Mouse (Mus musculus) neural tube, embryonic 11.5 days (tissue): ENCODE results near the gene Klf17. TPM values are rescaled to one million over a fixed set of nuclear protein-coding genes. Genes with fewer than 3 reads are reported as not detected.

Source experiments
- ATAC-seq: fragments of 200-750 bp; cut with Nextera tagmentation; 2 replicates; pipeline ENCODE4 v1.8.0; 2017; ENCODE audit warnings: moderate number of reproducible peaks, mild to moderate bottlenecking, moderate TSS enrichment, moderate library complexity; ENCODE audit not compliant: insufficient read depth, low FRiP score, low TSS enrichment
- DNase-seq: peaks from one replicate; pipeline ENCODE4 v3.0.0-alpha.2; 2015; ENCODE audit warnings: low spot score
- H3K27ac ChIP-seq: fragments of 300-500 bp; sonication (generic); 2 replicates; pipeline ENCODE4 v1.5.1; 2014; ENCODE audit warnings: low read depth, mild to moderate bottlenecking, low read length
- H3K27me3 ChIP-seq: fragments of 300-500 bp; sonication (generic); 2 replicates; pipeline ENCODE4 v1.6.1; 2014; ENCODE audit warnings: mild to moderate bottlenecking, low read length, mixed read lengths; ENCODE audit not compliant: control insufficient read depth, insufficient read depth
- H3K36me3 ChIP-seq: fragments of 300-500 bp; sonication (generic); 2 replicates; pipeline ENCODE4 v1.6.1; 2014; ENCODE audit warnings: mild to moderate bottlenecking, low read length, moderate library complexity, mixed read lengths; ENCODE audit not compliant: control insufficient read depth, insufficient read depth
- H3K4me1 ChIP-seq: fragments of 300-500 bp; sonication (generic); 2 replicates; pipeline ENCODE4 v1.6.1; 2014; ENCODE audit warnings: low read length, mixed read lengths; ENCODE audit not compliant: control insufficient read depth, insufficient read depth
- H3K4me2 ChIP-seq: fragments of 300-500 bp; sonication (generic); 2 replicates; pipeline ENCODE4 v1.6.1; 2014; ENCODE audit warnings: low read depth, mild to moderate bottlenecking, moderate library complexity
- H3K4me3 ChIP-seq: fragments of 300-500 bp; sonication (generic); 2 replicates; pipeline ENCODE4 v1.5.1; 2014; ENCODE audit warnings: low read depth, low read length
- H3K9ac ChIP-seq: fragments of 300-500 bp; sonication (generic); 2 replicates; pipeline ENCODE4 v1.6.1; 2014; ENCODE audit warnings: mild to moderate bottlenecking, low read length
- H3K9me3 ChIP-seq: fragments of 300-500 bp; sonication (generic); 2 replicates; pipeline ENCODE4 v1.6.1; 2016; ENCODE audit warnings: low read length; ENCODE audit not compliant: control insufficient read depth
- WGBS: fragments of 180-500 bp; shearing (Covaris S2); extraction: QIAGEN DNeasy Blood & Tissue Kit; methylation state at CpG from one replicate; pipeline ENCODE4 v1.1.7; 2014; 5-methylcytosine and 5-hydroxymethylcytosine counted together
- polyA plus RNA-seq: library from polyadenylated mRNA; unstranded; fragments of >200 nt; fragmentation: Nextera tagmentation; extraction: Ambion mirVana; gene quantifications from 2 replicates; pipeline ENCODE4 v1.2.1, GENCODE M21; 2014

The Klf17 gene
- polyA plus RNA-seq, result not detected in 2 replicates

DNA sequence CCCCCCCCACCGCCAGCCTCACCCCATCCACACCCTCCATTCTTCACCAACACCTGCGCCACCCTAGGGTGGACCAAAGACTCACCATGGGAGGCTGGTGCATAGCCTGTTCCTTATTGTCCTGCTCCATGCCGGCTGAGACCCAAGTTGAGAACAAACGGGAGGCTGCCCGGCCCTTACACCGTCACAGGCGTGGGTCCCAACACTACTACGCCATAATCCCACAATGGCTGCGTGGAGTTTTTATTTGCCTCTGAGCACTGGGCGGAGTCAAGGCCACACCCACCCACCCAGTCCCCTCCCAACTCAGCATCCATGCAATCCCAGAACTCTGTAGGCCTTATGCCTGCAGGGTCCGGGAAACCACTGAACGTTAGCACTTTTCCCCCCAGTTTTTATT is at the start of gene Klf17:
TSS of gene Klf17 (minus strand) at position 233 of the 400 bp plus-strand sequence.
- H3K9me3 ChIP-seq, result no peaks in the 10 kb centered on the region
- ATAC-seq (no peak), DNase-seq (no peak)
- WGBS, result 62% methylated on average over 11 of the region's 12 CpGs
- H3K4me2 ChIP-seq, result no peak within 1 kb of the TSS
- no peaks in the 10 kb centered on the region for H3K27me3 ChIP-seq
- H3K4me1 ChIP-seq, result no peaks in the 10 kb centered on the region
- no peaks in the 10 kb centered on the region for H3K36me3 ChIP-seq
- no peak within 1 kb of the TSS for H3K9ac ChIP-seq
- no peak within 1 kb of the TSS for H3K27ac ChIP-seq
- no peak within 1 kb of the TSS for H3K4me3 ChIP-seq

DNA sequence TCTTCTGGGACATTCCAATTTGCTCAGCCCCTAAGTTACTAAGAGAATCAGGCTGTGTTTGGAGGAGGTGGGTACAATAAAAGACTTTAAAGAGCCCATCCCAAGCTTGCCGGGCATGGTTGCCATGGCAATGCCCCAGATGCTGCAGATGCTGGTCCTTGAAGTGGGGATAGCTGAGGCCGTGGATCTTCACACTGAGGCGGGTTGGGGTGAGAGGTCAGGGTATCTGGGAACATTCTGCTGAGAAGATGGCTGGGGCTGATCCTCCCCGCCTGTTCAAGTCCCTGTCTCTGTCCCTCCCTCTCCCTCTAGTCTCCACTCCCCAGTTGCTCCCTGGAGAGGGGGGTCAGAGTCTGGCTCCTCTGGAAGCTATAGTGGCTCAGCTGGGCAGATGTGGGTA is 48.9 kb upstream of the Klf17 start:
- no peaks in the 10 kb centered on the region for H3K27me3 ChIP-seq
- no peak overlapping the region for H3K9ac ChIP-seq
- H3K27ac ChIP-seq, result no peak overlapping the region
- no peaks in the 10 kb centered on the region; the same call in 1 of the 2 replicates for H3K4me1 ChIP-seq
- no peaks in the 10 kb centered on the region; the same call in 1 of the 2 replicates for H3K36me3 ChIP-seq
- DNase-seq (no peak), ATAC-seq (no peak)
- WGBS, result 30% methylated on average over 4 of the region's 4 CpGs
- no peak overlapping the region for H3K4me3 ChIP-seq
- H3K9me3 ChIP-seq, result no peaks in the 10 kb centered on the region
- H3K4me2 ChIP-seq, result no peak overlapping the region

DNA sequence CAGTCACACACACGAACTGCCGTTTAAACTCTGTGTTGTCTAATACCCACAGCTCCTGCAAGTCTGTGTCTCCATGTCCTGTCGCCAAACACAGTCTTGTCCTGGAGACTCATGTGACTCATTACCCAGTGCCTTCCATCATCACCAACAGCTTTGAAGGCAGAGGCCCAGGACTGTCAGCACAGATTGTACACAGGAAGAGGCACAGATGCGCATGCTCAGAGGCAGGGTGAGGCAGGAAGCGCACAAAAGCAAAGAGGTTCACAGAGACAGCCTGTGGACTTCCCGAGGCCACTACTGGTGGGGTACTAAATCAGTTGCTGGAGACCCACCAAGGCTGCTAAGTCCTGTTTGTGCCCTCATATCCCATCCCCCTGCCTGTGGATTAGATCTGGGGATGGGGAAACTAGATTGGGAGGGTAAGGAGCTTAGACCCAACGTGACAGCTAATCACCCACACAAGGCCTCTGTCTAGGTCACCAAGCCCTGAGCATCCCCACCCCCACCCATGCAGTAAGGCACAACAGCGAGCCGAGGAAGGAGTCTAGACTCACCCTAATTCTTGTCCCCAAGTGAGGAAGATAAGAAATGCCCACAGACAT is 48.2 kb upstream of the Klf17 start:
- Histone ChIP-seq H3K4me1 (no peaks in the 10 kb centered on the region; the same call in 1 of the 2 replicates), H3K9me3 (no peaks in the 10 kb centered on the region), H3K4me2 (no peak overlapping the region), H3K36me3 (no peaks in the 10 kb centered on the region; the same call in 1 of the 2 replicates), H3K9ac (no peak overlapping the region), H3K27me3 (no peaks in the 10 kb centered on the region), H3K4me3 (no peak overlapping the region), H3K27ac (no peak overlapping the region)
- 73% methylated on average over 9 of the region's 9 CpGs for WGBS
- no peak for ATAC-seq
- no peak for DNase-seq

DNA sequence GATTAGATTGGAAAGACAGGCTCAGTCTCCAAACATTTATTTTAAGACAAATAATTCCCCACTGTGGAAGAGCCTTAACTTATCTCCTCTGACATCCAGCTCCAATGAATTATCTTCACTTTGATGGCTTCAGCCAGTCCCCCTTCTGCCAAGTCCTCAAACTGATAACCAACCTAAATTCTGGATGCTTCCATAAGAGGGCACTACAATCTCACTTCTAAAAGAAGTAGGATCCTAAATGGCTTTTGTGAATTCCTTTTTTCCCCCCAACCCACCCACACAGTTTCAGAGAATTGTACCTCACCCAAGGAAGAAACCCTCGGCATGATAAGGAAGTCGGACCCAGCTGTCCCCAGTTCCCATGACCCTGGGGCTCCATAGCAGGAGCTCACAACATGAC is 45.5 kb upstream of the Klf17 start:
- no peaks in the 10 kb centered on the region; the same call in 1 of the 2 replicates for H3K4me1 ChIP-seq
- 74% methylated on average over 2 of the region's 2 CpGs for WGBS
- no peaks in the 10 kb centered on the region for H3K9me3 ChIP-seq
- H3K4me2 ChIP-seq, result no peak overlapping the region
- no peaks in the 10 kb centered on the region for H3K27me3 ChIP-seq
- H3K36me3 ChIP-seq, result no peaks in the 10 kb centered on the region
- H3K4me3 ChIP-seq, result no peak overlapping the region
- no peak overlapping the region for H3K9ac ChIP-seq
- ATAC-seq, result no peak
- H3K27ac ChIP-seq, result no peak overlapping the region
- DNase-seq, result no peak

DNA sequence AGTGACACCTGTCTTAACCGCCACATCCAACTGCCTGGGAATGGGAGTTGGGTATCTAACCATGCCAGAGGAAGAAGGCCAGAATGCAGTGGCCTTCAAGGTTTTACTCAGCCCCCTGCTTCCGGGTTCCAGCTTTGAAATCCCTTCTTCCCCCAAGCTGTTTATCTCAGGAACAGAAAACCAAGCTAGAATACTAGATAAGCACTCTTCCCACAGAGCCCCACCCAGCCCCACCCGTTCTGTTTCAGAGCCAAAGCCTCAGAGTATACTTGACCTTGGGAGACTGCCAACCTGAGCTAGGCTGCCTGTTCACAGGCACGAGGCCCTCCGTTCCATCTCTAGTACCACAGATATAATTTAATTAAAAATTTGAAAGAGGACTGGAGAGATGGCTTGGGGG is 41.5 kb upstream of the Klf17 start:
- H3K4me2 ChIP-seq, result no peak overlapping the region
- 81% methylated on average over 5 of the region's 5 CpGs for WGBS
- no peaks in the 10 kb centered on the region for H3K27me3 ChIP-seq
- no peak overlapping the region for H3K4me3 ChIP-seq
- H3K9ac ChIP-seq, result no peak overlapping the region
- no peaks in the 10 kb centered on the region for H3K9me3 ChIP-seq
- no peak for DNase-seq
- no peaks in the 10 kb centered on the region for H3K4me1 ChIP-seq
- H3K36me3 ChIP-seq, result no peaks in the 10 kb centered on the region
- no peak for ATAC-seq
- no peak overlapping the region for H3K27ac ChIP-seq

DNA sequence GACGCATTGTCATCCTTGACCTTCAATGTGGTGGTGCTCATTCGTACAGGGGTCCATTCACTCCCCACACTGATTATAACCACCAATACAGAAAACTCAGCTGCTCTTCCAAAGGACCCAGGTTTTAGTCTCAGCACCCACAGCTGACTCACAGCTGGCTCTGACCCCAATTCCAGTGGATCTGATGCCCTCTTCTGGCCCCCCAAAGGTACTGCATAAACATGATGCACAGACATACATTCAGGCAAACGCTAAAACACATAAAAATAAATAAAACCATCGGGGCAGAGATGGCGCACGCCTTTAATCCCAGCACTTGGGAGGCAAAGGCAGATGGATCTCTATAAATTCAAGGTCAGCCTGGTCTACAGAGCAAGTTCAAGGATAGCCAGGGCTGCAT is 34.5 kb upstream of the Klf17 start:
- Histone ChIP-seq H3K9ac (no peak overlapping the region), H3K9me3 (no peaks in the 10 kb centered on the region), H3K27ac (no peak overlapping the region), H3K4me2 (no peak overlapping the region), H3K4me1 (no peaks in the 10 kb centered on the region), H3K4me3 (no peak overlapping the region), H3K27me3 (no peaks in the 10 kb centered on the region), H3K36me3 (no peaks in the 10 kb centered on the region)
- DNase-seq (no peak), ATAC-seq (no peak)
- WGBS, result 81% methylated on average over 6 of the region's 6 CpGs

DNA sequence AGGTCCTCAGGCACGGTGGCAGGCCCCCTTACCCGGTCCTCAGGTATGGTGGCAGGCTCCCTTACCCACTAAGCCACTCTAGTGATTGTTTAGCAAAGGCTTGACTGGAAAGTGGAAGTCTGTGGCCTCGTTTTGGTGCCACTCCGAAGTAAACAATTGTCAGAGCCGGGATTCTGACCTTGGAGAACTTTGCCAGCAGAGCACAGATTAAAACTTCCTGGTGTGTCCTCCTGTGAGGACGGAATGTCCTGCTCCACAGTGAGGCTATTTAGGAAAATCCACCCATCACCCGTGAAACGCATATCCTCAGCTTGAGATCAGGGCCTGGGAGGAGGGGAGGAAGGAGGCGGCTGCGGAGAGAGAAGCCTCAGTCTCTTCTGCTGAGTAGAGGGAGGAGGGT is 22.9 kb upstream of the Klf17 start:
- Histone ChIP-seq H3K9ac (no peak overlapping the region), H3K4me3 (no peak overlapping the region), H3K27me3 (no peaks in the 10 kb centered on the region), H3K36me3 (no peaks in the 10 kb centered on the region), H3K9me3 (no peaks in the 10 kb centered on the region), H3K4me2 (no peak overlapping the region), H3K27ac (no peak overlapping the region), H3K4me1 (no peaks in the 10 kb centered on the region)
- DNase-seq (no peak), ATAC-seq (no peak)
- 76% methylated on average over 10 of the region's 10 CpGs for WGBS

DNA sequence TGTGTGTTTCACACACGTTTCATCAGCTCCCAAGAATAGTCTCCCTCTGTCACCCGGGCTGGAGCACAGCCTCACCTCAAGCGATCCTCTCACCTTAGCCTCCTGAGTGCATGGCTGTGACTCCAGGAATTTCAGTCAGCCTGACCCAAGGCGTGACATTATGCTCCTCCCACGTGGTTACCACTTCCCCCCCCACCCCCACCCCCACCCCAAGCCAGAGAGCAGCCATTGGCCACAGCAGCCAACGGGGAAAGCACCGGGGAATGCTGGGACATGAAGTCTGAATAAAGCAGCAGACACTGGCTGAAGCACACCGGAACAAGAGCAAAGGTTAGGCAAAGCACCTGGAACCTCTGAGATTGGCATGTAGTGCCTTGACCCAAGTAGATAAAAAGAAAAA is 21.5 kb upstream of the Klf17 start:
- Histone ChIP-seq H3K4me1 (no peaks in the 10 kb centered on the region), H3K27me3 (no peaks in the 10 kb centered on the region), H3K9ac (no peak overlapping the region), H3K4me3 (no peak overlapping the region), H3K27ac (no peak overlapping the region), H3K4me2 (no peak overlapping the region), H3K9me3 (no peaks in the 10 kb centered on the region), H3K36me3 (no peaks in the 10 kb centered on the region)
- peak; percentile 38 for DNase-seq
- no peak for ATAC-seq
- 35% methylated on average over 8 of the region's 8 CpGs for WGBS

DNA sequence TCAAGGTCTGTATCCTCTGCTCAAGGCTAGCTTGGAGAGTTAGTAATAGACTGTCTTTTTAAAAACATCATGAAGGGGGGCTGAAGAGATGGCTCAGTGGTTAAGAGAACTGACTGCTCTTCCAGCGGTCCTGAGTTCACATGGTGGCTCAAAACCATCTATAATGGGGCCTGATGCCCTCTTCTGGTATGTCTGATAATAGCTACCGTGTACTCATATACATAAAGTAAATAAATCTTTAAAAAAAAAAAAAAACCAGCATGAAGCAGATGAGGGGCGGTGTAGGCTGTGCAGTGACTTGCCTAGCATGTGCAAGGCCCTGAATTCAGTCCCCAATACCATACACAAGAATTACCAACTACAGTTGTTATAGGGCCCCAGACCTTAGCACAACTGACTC is 17.5 kb upstream of the Klf17 start:
- no peak overlapping the region for H3K27ac ChIP-seq
- no peak overlapping the region for H3K4me2 ChIP-seq
- H3K4me3 ChIP-seq, result no peak overlapping the region
- H3K27me3 ChIP-seq, result no peaks in the 10 kb centered on the region
- no peak overlapping the region for H3K9ac ChIP-seq
- no peaks in the 10 kb centered on the region for H3K36me3 ChIP-seq
- 78% methylated on average over 3 of the region's 3 CpGs for WGBS
- H3K4me1 ChIP-seq, result no peaks in the 10 kb centered on the region
- no peak for ATAC-seq
- H3K9me3 ChIP-seq, result no peaks in the 10 kb centered on the region
- no peak for DNase-seq
